Mouse (Mus musculus) hindbrain, embryonic 11.5 days (tissue): ENCODE results near the gene Myo15b. TPM values are rescaled to one million over a fixed set of nuclear protein-coding genes. Genes with fewer than 3 reads are reported as not detected.

Source experiments
- ATAC-seq: fragments of 200-750 bp; cut with Nextera tagmentation; 2 replicates; pipeline ENCODE4 v1.8.0; 2017; ENCODE audit warnings: mild to moderate bottlenecking, moderate TSS enrichment, moderate library complexity; ENCODE audit not compliant: low FRiP score
- DNase-seq: peaks from one replicate; pipeline ENCODE4 v3.0.0-alpha.2; 2015; ENCODE audit warnings: low spot score
- H3K27ac ChIP-seq: fragments of 300-500 bp; sonication (generic); 2 replicates; pipeline ENCODE4 v1.5.1; 2014; ENCODE audit warnings: mild to moderate bottlenecking, low read depth, low read length
- H3K27me3 ChIP-seq: fragments of 300-500 bp; sonication (generic); 2 replicates; pipeline ENCODE4 v1.6.1; 2014; ENCODE audit warnings: mild to moderate bottlenecking, low read length, moderate library complexity, mixed read lengths; ENCODE audit not compliant: control insufficient read depth, insufficient read depth
- H3K36me3 ChIP-seq: fragments of 300-500 bp; sonication (generic); 2 replicates; pipeline ENCODE4 v1.6.1; 2014; ENCODE audit warnings: mild to moderate bottlenecking, low read length, moderate library complexity, mixed read lengths; ENCODE audit not compliant: control insufficient read depth, insufficient read depth
- H3K4me1 ChIP-seq: fragments of 300-500 bp; sonication (generic); replicated peaks from 2 replicates; pipeline ENCODE4 v1.6.1; 2014; ENCODE audit warnings: low read length, mixed read lengths; ENCODE audit not compliant: control insufficient read depth, insufficient read depth
- H3K4me2 ChIP-seq: fragments of 300-500 bp; sonication (generic); replicated peaks from 2 replicates; pipeline ENCODE4 v1.6.1; 2014; ENCODE audit warnings: mild to moderate bottlenecking, low read depth, low read length
- H3K4me3 ChIP-seq: fragments of 300-500 bp; sonication (generic); 2 replicates; pipeline ENCODE4 v1.5.1; 2014; ENCODE audit warnings: low read depth, low read length
- H3K9ac ChIP-seq: fragments of 300-500 bp; sonication (generic); 2 replicates; pipeline ENCODE4 v1.6.1; 2014; ENCODE audit warnings: low read depth, low read length
- H3K9me3 ChIP-seq: fragments of 300-500 bp; sonication (generic); 2 replicates; pipeline ENCODE4 v1.6.1; 2016; ENCODE audit warnings: low read length; ENCODE audit not compliant: control insufficient read depth
- WGBS: fragments of 180-500 bp; shearing (Covaris S2); extraction: QIAGEN DNeasy Blood & Tissue Kit; methylation state at CpG from one replicate; pipeline ENCODE4 v1.1.7; 2014; 5-methylcytosine and 5-hydroxymethylcytosine counted together
- polyA plus RNA-seq: library from polyadenylated mRNA; unstranded; fragments of >200 nt; fragmentation: Nextera tagmentation; extraction: Ambion mirVana; gene quantifications from 2 replicates; pipeline ENCODE4 v1.2.1, GENCODE M21; 2014

Myo15b gene
- polyA plus RNA-seq, 1 experiment from 2014 or later, result 0.09 TPM

DNA sequence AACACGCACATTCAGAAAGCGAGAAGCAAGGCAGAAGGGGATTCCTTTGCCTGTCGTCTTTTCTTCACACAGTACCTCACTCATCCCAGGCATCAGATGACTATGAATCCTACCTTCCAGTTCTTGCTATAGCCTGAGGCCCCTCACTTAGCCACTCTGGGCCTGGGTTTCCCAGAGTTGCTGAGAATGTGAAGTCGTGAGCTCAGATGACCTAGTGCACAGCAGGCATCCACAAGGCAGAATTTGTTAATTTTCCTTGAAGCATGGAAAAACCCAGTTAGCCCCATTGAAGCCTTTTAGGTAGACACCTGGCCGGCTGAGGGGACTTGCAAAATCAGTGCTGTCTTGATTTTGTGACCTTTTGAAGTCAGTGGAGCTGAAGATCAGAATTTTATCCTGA, 31.7 kb upstream of the Myo15b start:
- Histone ChIP-seq H3K9me3 (no peaks in the 10 kb centered on the region), H3K4me3 (no peak overlapping the region), H3K36me3 (no peaks in the 10 kb centered on the region), H3K27ac (no peak overlapping the region), H3K9ac (no peak overlapping the region), H3K4me2 (no peak overlapping the region), H3K4me1 (0 out of 2 replicates have a peak, but pooled peaks cover 8% of the 10 kb centered on the region), H3K27me3 (peaks cover 19% of the 10 kb centered on the region)
- no peak for ATAC-seq
- DNase-seq, result no peak
- 48% methylated on average over 5 of the region's 5 CpGs for WGBS

DNA sequence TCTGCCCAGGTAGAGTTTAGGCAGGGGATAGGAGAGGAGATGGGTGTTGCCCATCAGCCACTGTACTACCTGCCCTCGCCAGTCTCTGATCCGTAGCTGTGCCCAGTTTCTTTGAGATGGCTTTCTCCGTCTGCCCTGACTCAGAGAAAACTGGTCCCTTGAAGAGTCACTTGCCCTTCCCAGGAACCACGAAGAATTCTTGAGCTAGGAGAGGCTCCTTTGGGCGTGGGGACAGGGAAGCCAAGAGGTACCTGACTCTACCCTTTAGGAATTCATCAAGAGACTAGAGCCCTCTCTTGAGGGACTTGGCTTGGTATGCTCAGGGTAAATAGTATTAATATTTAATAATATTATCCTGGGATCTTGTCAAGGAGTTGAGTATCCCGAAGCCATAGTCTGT, 30.6 kb upstream of the Myo15b start:
- peaks cover 17% of the 10 kb centered on the region for H3K27me3 ChIP-seq
- H3K4me3 ChIP-seq, result no peak overlapping the region
- H3K9me3 ChIP-seq, result no peaks in the 10 kb centered on the region
- H3K4me2 ChIP-seq, result no peak overlapping the region
- no peak overlapping the region for H3K9ac ChIP-seq
- no peak for ATAC-seq
- DNase-seq, result no peak
- H3K27ac ChIP-seq, result no peak overlapping the region
- H3K36me3 ChIP-seq, result no peaks in the 10 kb centered on the region
- H3K4me1 ChIP-seq, result peaks cover 10% of the 10 kb centered on the region
- WGBS, result 89% methylated on average over 6 of the region's 6 CpGs

DNA sequence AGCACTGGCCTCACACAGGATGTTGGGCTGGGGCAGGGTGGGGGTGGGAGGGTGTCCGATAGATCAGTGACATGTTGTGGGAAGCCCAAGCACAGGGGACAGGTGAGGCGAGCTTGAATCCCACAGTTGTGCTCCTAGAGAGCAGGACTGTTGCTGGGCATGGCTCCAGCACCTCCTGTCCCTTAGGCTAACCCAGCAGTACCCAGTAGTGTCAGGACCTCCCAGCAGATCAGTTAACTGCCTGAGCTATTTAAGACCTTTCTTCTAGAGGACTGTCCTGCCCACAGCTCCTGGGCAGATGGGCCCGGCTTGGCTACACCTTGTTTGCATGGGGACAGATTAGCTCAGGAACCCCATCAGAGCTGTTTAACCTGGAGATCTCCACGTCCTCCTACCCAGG, 29.2 kb upstream of the Myo15b start:
- Histone ChIP-seq H3K36me3 (no peaks in the 10 kb centered on the region), H3K4me1 (peaks cover 10% of the 10 kb centered on the region), H3K4me3 (no peak overlapping the region), H3K4me2 (no peak overlapping the region), H3K27me3 (peaks cover 13% of the 10 kb centered on the region), H3K9ac (no peak overlapping the region), H3K9me3 (no peaks in the 10 kb centered on the region), H3K27ac (no peak overlapping the region)
- 63% methylated on average over 4 of the region's 4 CpGs for WGBS
- DNase-seq, result no peak
- ATAC-seq, result no peak

DNA sequence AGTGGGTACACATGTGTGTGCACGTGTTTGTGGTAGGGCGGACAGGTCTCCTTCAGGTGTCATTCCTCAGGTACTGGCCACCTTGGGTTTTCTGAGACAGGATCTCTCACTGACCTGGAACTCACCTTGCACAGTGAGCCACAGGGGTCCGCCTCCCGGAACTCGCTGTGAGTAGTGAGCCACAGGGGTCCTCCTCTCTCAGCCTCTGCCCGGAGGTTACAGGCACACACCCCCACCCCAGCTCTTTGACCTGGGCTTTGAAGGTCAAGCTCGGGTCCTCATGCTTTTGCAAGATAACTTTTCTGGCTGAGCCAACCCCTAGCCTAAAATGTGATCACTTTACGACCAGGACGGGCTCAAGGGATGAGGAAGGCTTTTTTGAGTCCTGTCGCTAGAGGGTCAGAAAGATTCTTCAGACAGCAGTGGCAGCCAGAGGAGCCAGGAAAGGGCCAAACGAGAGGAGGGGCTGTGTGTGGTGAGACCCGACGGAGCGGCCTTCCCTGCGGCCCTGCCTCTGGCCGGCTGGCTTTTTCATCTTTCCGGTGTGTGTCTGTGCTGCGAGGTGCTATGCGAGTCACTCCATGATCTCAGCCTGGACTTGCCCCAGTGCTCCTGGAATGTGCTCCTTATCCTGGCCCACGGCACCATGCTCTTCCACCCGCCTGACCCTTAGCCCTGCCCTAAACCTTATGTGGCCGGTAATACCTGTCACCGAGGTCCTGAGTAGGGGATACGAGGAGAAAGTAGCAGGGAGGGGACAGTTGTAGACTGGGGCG, 27.5 kb upstream of the Myo15b start:
- WGBS, result 16% methylated on average over 25 of the region's 25 CpGs
- Histone ChIP-seq H3K4me1 (peaks cover 6% of the 10 kb centered on the region), H3K4me3 (no peak overlapping the region), H3K9me3 (no peaks in the 10 kb centered on the region), H3K9ac (no peak overlapping the region), H3K4me2 (no peak overlapping the region), H3K36me3 (no peaks in the 10 kb centered on the region), H3K27me3 (peaks cover 2% of the 10 kb centered on the region; the same call in 1 of the 2 replicates), H3K27ac (no peak overlapping the region)
- DNase-seq (no peak), ATAC-seq (no peak)

DNA sequence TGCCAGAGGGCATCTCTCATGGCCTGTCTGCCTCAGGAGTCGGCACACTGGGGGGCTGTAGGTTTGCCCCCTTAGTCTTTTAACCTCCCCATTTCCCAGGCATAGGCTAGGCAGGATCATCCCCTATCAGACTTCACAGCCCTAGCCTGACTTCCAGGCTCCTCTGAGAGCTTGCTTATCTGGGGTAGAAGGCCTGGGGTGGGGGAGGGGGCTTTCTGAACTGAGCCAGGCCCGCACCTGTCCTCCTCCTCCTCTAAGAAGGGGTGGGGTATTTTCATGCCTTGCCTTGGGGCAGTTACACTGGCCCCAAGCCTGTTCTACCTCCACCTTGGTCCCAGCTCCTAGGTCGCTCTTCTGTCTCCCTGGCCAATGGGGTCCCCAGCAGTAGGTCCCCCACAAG, 26.7 kb upstream of the Myo15b start:
- H3K4me3 ChIP-seq, result no peak overlapping the region
- H3K27ac ChIP-seq, result no peak overlapping the region
- no peak for DNase-seq
- H3K4me2 ChIP-seq, result no peak overlapping the region
- no peaks in the 10 kb centered on the region for H3K36me3 ChIP-seq
- peaks cover 6% of the 10 kb centered on the region for H3K4me1 ChIP-seq
- 45% methylated on average over 3 of the region's 3 CpGs for WGBS
- H3K27me3 ChIP-seq, result peaks cover 2% of the 10 kb centered on the region; the same call in 1 of the 2 replicates
- H3K9ac ChIP-seq, result no peak overlapping the region
- no peak for ATAC-seq
- H3K9me3 ChIP-seq, result no peaks in the 10 kb centered on the region

DNA sequence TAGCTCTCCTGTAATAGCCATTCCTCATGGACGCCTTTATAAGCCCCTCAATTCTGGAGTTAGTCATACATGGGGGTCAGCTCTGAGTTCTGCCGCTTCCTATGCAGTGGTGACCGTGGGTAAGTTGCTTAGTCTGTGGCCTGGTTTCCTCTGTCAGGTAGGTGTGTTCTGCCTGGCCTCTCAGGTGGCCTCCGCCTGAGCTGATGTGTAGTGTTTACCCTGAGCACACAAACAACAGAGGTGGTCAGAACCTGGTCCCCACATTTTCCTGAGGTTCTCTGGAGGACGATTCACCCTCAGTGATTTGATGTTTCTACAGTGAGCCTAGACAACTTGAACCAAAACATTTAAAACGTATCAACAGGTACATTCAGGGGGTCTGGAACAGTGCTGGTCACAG, 26.1 kb upstream of the Myo15b start:
- Histone ChIP-seq H3K4me1 (peaks cover 6% of the 10 kb centered on the region), H3K9ac (no peak overlapping the region), H3K27ac (no peak overlapping the region), H3K4me3 (no peak overlapping the region), H3K9me3 (no peaks in the 10 kb centered on the region), H3K36me3 (no peaks in the 10 kb centered on the region), H3K27me3 (peaks cover 2% of the 10 kb centered on the region; the same call in 1 of the 2 replicates), H3K4me2 (no peak overlapping the region)
- ATAC-seq, result no peak
- WGBS, result 58% methylated on average over 6 of the region's 6 CpGs
- no peak for DNase-seq

DNA sequence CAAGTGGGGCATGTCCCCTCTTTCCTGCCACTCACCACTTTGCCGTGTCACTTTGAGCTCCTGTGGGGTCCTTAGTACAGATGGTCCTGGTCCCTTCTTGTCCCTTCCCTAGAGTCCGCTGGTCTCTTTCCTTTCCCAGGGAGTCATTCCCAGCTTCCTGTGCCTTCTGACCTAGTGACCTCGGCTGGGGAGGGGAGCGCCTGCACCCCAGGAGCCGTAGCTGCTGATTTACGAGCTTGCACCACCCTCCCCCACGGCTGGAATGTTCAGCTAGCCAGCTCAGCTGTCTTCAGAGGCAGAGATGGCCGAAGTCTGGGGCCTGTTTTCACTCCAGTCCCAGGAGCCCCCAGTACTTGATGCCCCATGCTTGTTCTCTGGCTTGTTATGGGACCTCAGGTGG, 25.7 kb upstream of the Myo15b start:
- no peaks in the 10 kb centered on the region for H3K36me3 ChIP-seq
- ATAC-seq (no peak), DNase-seq (no peak)
- peaks cover 2% of the 10 kb centered on the region; the same call in 1 of the 2 replicates for H3K27me3 ChIP-seq
- no peak overlapping the region for H3K27ac ChIP-seq
- 8% methylated on average over 8 of the region's 8 CpGs for WGBS
- no peaks in the 10 kb centered on the region for H3K9me3 ChIP-seq
- no peak overlapping the region for H3K4me2 ChIP-seq
- H3K4me1 ChIP-seq, result peaks cover 6% of the 10 kb centered on the region
- no peak overlapping the region for H3K4me3 ChIP-seq
- no peak overlapping the region for H3K9ac ChIP-seq

DNA sequence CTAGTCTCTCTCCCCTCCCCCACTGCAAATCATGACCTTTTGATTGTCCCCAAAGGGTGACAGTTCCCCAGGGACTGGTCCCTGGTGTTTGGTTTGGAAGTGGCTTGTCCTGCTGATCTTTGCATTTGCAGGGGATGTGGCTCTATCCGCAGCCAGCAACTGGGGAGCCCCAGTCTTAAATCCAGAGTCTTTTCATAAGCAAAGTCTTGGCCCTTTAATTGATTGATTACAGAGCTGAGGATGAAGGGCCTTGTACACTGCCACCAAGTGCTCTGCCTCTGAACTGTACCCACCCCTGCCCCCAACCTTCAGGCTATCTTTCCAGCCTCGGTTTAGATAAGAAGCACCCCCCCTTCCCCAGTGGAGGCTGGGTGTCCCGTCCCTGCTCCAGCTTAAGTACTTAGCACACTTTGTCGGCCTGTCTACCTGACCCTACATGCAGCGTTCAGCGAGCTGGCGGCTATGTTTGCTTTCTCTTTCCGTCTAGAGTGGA, 25.1 kb upstream of the Myo15b start:
- H3K27ac ChIP-seq, result no peak overlapping the region
- H3K4me3 ChIP-seq, result no peak overlapping the region
- peaks cover 2% of the 10 kb centered on the region; the same call in 1 of the 2 replicates for H3K27me3 ChIP-seq
- peaks cover 6% of the 10 kb centered on the region for H3K4me1 ChIP-seq
- WGBS, result 18% methylated on average over 8 of the region's 8 CpGs
- DNase-seq (no peak), ATAC-seq (no peak)
- H3K9ac ChIP-seq, result no peak overlapping the region
- H3K36me3 ChIP-seq, result no peaks in the 10 kb centered on the region
- H3K4me2 ChIP-seq, result no peak overlapping the region
- H3K9me3 ChIP-seq, result no peaks in the 10 kb centered on the region

DNA sequence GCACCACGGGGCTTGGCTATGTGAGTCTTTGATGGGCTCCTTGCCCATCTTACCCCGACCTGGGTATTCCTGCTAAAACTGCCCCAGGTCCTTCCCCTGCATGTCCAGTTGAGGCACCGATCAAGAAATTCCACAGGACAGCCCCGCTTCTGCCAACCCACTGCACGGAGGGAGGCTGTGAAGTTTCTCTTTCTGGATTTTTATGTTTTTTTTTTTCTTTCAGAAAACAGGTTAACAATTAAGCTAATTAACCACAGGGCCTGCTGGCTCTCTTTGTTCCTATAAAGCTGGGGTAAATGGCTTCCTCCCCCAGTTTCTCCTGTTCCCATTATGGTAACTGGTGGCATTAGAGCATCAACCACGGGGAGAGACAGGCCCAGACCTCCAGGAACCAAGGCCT, 24.2 kb upstream of the Myo15b start:
- ATAC-seq, result no peak
- 48% methylated on average over 6 of the region's 6 CpGs for WGBS

More for the DNA sequence above, 24.2 kb upstream of the Myo15b start:
- H3K27me3 ChIP-seq, result peaks cover 2% of the 10 kb centered on the region; the same call in 1 of the 2 replicates
- H3K4me3 ChIP-seq, result no peak overlapping the region
- H3K27ac ChIP-seq, result no peak overlapping the region
- no peak overlapping the region for H3K9ac ChIP-seq
- no peak overlapping the region for H3K4me2 ChIP-seq
- H3K4me1 ChIP-seq, result peaks cover 6% of the 10 kb centered on the region
- H3K36me3 ChIP-seq, result no peaks in the 10 kb centered on the region
- H3K9me3 ChIP-seq, result no peaks in the 10 kb centered on the region
- DNase-seq, result no peak
